Mouse (Mus musculus): ENCODE measurements at regions not wholly inside any gene's neighbourhood (a gene's known extent, or its start where the extent isn't known, plus 50 kb on each side); places are given as distances from the start of the nearest gene placed in this dataset.

- Histone ChIP-seq H3K4me1 (0 out of 2 replicates have a peak, but pooled peaks cover 2% of the 10 kb centered on the region), H3K27me3 (ENCODE audit: low read depth, poor library complexity, severe bottlenecking) (no peaks in the 10 kb centered on the region), H3K36me3 (no peaks in the 10 kb centered on the region), H3K27ac (replicated peaks) (no peak overlapping the region), H3K4me3 (no peak overlapping the region), H3K9me3 (replicated peaks) (no peaks in the 10 kb centered on the region)
- DNase-seq (ENCODE audit: low spot score) = no peak
- WGBS = 79% methylated on average over 1 of the region's 1 CpGs
Observed at GRCm38 (mm10) chr8:87329371-87329770, 143.0 kb downstream of the Cbln1 start.

- 88% methylated on average over 3 of the region's 3 CpGs for WGBS
- no peak overlapping the region for H3K4me3 ChIP-seq
- no peaks in the 10 kb centered on the region for H3K27me3 ChIP-seq (ENCODE audit: low read depth, poor library complexity, severe bottlenecking)
- H3K36me3 ChIP-seq = no peaks in the 10 kb centered on the region
- no peak for DNase-seq (ENCODE audit: low spot score)
- no peaks in the 10 kb centered on the region for H3K9me3 ChIP-seq (replicated peaks)
- no peaks in the 10 kb centered on the region for H3K4me1 ChIP-seq
- no peak overlapping the region for H3K27ac ChIP-seq (replicated peaks)
Observed at GRCm38 (mm10) chr8:87314570-87314969, 157.8 kb downstream of the Cbln1 start.

GRCm38 (mm10) chr8:87311282-87311681, 161.1 kb downstream of the Cbln1 start:
- no peaks in the 10 kb centered on the region for H3K36me3 ChIP-seq
- no peaks in the 10 kb centered on the region for H3K9me3 ChIP-seq (replicated peaks)
- H3K4me3 ChIP-seq = no peak overlapping the region
- H3K4me1 ChIP-seq = no peaks in the 10 kb centered on the region
- WGBS = 89% methylated on average over 7 of the region's 7 CpGs
- no peak overlapping the region for H3K27ac ChIP-seq (replicated peaks)
- DNase-seq (ENCODE audit: low spot score) = no peak
- no peaks in the 10 kb centered on the region for H3K27me3 ChIP-seq (ENCODE audit: low read depth, poor library complexity, severe bottlenecking)

GRCm38 (mm10) chr8:87308311-87308710, 164.1 kb downstream of the Cbln1 start:
- DNase-seq (ENCODE audit: low spot score) = no peak
- 80% methylated on average over 3 of the region's 3 CpGs for WGBS
- peaks cover 3% of the 10 kb centered on the region; the same call in 1 of the 2 replicates for H3K4me1 ChIP-seq

DNA sequence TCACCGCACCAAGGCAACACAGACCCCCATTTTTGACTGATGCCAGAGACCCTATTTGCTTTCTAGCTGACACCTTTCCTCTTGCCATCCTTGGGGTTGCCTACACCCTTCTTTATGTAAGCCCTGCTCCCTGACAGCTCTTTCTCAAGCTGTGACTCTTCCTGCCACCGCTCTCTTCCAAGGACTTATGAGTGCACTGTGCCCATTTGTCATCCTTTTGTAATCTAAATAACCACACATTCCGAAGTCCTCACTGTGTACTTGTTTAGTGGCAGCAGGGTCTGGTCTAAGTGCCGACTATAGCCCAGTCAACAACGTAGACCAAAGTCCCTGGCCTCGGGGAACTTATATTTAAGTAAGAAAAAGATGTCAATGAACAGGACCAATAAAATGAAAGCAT, 167.4 kb downstream of the Cbln1 start:
- DNase-seq (ENCODE audit: low spot score) = no peak
- Histone ChIP-seq H3K36me3 (no peaks in the 10 kb centered on the region), H3K4me3 (no peak overlapping the region), H3K4me1 (peaks cover 10% of the 10 kb centered on the region), H3K9me3 (replicated peaks) (no peaks in the 10 kb centered on the region), H3K27me3 (ENCODE audit: low read depth, poor library complexity, severe bottlenecking) (no peaks in the 10 kb centered on the region), H3K27ac (replicated peaks) (no peak overlapping the region)
- WGBS = 94% methylated on average over 6 of the region's 6 CpGs

More at GRCm38 (mm10) chr8:87308311-87308710, 164.1 kb downstream of the Cbln1 start:
- Histone ChIP-seq H3K4me3 (no peak overlapping the region), H3K36me3 (no peaks in the 10 kb centered on the region), H3K9me3 (replicated peaks) (no peaks in the 10 kb centered on the region), H3K27me3 (ENCODE audit: low read depth, poor library complexity, severe bottlenecking) (no peaks in the 10 kb centered on the region), H3K27ac (replicated peaks) (no peak overlapping the region)

DNA sequence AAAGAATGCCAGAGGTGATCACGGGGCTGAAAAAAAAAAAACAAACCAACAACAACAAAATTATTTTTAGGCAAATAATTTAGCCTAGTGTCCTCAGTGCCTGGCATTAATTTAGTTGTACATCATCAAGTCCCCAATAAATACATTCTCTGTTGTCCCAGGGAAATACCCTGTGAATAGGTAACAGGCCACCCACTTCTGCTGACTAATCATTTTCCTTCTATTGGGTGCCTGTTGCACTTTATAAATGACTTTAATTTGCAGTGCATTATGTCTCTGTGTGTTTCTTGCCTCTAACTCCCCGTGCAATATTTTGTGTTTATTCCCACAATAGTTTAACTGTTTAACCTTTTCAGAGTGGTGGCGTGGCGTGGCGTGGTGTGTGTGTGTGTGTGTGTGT, 168.9 kb downstream of the Cbln1 start:
- H3K27ac ChIP-seq (replicated peaks) = no peak overlapping the region
- H3K36me3 ChIP-seq = no peaks in the 10 kb centered on the region
- DNase-seq (ENCODE audit: low spot score) = no peak
- H3K9me3 ChIP-seq (replicated peaks) = no peaks in the 10 kb centered on the region
- H3K4me1 ChIP-seq = peaks cover 10% of the 10 kb centered on the region
- no peak overlapping the region for H3K4me3 ChIP-seq
- H3K27me3 ChIP-seq (ENCODE audit: low read depth, poor library complexity, severe bottlenecking) = no peaks in the 10 kb centered on the region
- WGBS = 91% methylated on average over 5 of the region's 5 CpGs

DNA sequence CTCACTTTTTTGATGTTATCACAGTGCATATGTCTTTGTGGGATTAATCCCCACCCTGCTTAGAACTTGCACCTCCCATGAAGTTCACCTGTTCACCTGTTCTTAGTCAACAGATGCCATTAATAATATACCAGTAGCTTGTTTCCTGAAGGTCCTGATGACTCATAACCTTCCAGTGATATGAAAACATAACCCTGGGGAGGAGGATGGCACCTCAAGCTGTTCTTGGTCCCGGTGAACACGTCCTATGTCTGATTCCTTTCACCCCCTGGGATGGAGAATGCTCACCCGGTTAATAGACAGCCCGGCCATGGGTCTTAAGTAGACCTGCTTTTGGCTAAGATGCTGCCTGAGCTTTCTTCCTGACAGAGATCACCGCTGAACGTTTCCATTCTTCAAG, 174.6 kb downstream of the Cbln1 start:
- no peak for DNase-seq (ENCODE audit: low spot score)
- H3K9me3 ChIP-seq (replicated peaks) = no peaks in the 10 kb centered on the region
- H3K27ac ChIP-seq (replicated peaks) = no peak overlapping the region
- WGBS = 88% methylated on average over 6 of the region's 6 CpGs
- H3K36me3 ChIP-seq = no peaks in the 10 kb centered on the region
- no peak overlapping the region for H3K4me3 ChIP-seq
- H3K27me3 ChIP-seq (ENCODE audit: low read depth, poor library complexity, severe bottlenecking) = no peaks in the 10 kb centered on the region
- peaks cover 7% of the 10 kb centered on the region for H3K4me1 ChIP-seq

DNA sequence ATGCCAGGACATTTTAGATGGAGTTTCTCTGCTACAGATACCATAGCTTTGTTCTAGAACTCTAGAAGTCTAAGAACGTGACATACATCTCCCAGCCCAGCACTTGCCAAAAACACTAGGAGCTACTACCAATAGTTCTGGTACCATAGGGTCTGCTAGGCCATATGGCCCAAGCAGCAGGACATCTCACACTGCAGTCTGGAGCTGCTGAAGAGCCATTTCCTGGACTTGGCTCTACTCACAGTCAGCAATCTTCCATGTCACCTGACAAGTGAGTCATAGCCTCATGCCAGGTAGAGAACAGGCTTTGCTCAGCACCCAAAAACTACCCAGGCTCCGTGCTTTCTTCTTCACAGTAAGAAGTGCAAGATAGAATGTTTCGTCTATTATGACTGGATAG, 175.1 kb downstream of the Cbln1 start:
- Histone ChIP-seq H3K9me3 (replicated peaks) (no peaks in the 10 kb centered on the region), H3K4me1 (peaks cover 7% of the 10 kb centered on the region), H3K36me3 (no peaks in the 10 kb centered on the region), H3K4me3 (no peak overlapping the region), H3K27me3 (ENCODE audit: low read depth, poor library complexity, severe bottlenecking) (no peaks in the 10 kb centered on the region), H3K27ac (replicated peaks) (no peak overlapping the region)
- DNase-seq (ENCODE audit: low spot score) = no peak
- WGBS = 90% methylated on average over 3 of the region's 3 CpGs

DNA sequence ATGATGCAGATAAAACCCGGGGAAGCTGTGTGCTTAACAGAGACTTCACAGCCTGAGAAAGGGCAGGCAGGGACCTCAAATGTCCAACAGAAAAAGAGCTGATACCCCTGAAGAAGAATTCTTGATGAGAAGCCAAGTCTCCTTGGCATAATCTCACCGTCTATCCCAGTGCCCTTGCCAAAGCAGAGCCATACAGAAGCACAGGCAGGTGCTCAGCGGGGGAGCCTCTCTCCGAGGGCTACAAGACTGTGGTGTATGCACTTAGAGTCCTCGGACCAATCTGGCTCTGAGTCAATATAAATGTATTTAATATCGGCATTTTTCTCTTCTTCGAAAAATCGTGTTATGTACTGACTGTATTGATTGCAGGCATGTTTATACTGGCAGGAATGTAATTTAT, 186.3 kb downstream of the Cbln1 start:
- 87% methylated on average over 8 of the region's 8 CpGs for WGBS
- H3K4me1 ChIP-seq = no peaks in the 10 kb centered on the region
- no peaks in the 10 kb centered on the region for H3K9me3 ChIP-seq (replicated peaks)
- H3K4me3 ChIP-seq = no peak overlapping the region
- DNase-seq (ENCODE audit: low spot score) = no peak
- H3K27me3 ChIP-seq (ENCODE audit: low read depth, poor library complexity, severe bottlenecking) = no peaks in the 10 kb centered on the region
- H3K36me3 ChIP-seq = no peaks in the 10 kb centered on the region
- H3K27ac ChIP-seq (replicated peaks) = no peak overlapping the region

- no peaks in the 10 kb centered on the region for H3K27me3 ChIP-seq (ENCODE audit: low read depth, poor library complexity, severe bottlenecking)
- no peaks in the 10 kb centered on the region for H3K36me3 ChIP-seq
- WGBS = 80% methylated on average over 4 of the region's 4 CpGs
- H3K4me3 ChIP-seq = no peak overlapping the region
- H3K4me1 ChIP-seq = no peaks in the 10 kb centered on the region
- H3K27ac ChIP-seq (replicated peaks) = no peak overlapping the region
- no peak for DNase-seq (ENCODE audit: low spot score)
- H3K9me3 ChIP-seq (replicated peaks) = no peaks in the 10 kb centered on the region
Observed at GRCm38 (mm10) chr8:87284356-87284755, 188.1 kb downstream of the Cbln1 start.

GRCm38 (mm10) chr8:87282511-87282910, 189.9 kb downstream of the Cbln1 start:
- 95% methylated on average over 4 of the region's 4 CpGs for WGBS
- no peaks in the 10 kb centered on the region for H3K4me1 ChIP-seq
- no peaks in the 10 kb centered on the region for H3K27me3 ChIP-seq (ENCODE audit: low read depth, poor library complexity, severe bottlenecking)
- DNase-seq (ENCODE audit: low spot score) = no peak
- no peak overlapping the region for H3K4me3 ChIP-seq
- no peak overlapping the region for H3K27ac ChIP-seq (replicated peaks)
- no peaks in the 10 kb centered on the region for H3K36me3 ChIP-seq
- H3K9me3 ChIP-seq (replicated peaks) = no peaks in the 10 kb centered on the region

GRCm38 (mm10) chr8:87273328-87273727, 199.1 kb downstream of the Cbln1 start:
- Histone ChIP-seq H3K36me3 (no peaks in the 10 kb centered on the region), H3K27ac (replicated peaks) (no peak overlapping the region), H3K4me1 (no peaks in the 10 kb centered on the region), H3K4me3 (no peak overlapping the region), H3K9me3 (replicated peaks) (no peaks in the 10 kb centered on the region), H3K27me3 (ENCODE audit: low read depth, poor library complexity, severe bottlenecking) (peaks cover 6% of the 10 kb centered on the region; the same call in 1 of the 2 replicates)
- 94% methylated on average over 6 of the region's 6 CpGs for WGBS
- no peak for DNase-seq (ENCODE audit: low spot score)

- 80% methylated on average over 3 of the region's 3 CpGs for WGBS
- H3K27ac ChIP-seq (replicated peaks) = no peak overlapping the region
- H3K27me3 ChIP-seq (ENCODE audit: low read depth, poor library complexity, severe bottlenecking) = peaks cover 31% of the 10 kb centered on the region
- H3K4me1 ChIP-seq = peaks cover under 1% of the 10 kb centered on the region
- H3K4me3 ChIP-seq = no peak overlapping the region
- no peaks in the 10 kb centered on the region for H3K9me3 ChIP-seq (replicated peaks)
- no peak for DNase-seq (ENCODE audit: low spot score)
- no peaks in the 10 kb centered on the region for H3K36me3 ChIP-seq
Observed at GRCm38 (mm10) chr8:87270525-87271187, 201.8 kb downstream of the Cbln1 start.

DNA sequence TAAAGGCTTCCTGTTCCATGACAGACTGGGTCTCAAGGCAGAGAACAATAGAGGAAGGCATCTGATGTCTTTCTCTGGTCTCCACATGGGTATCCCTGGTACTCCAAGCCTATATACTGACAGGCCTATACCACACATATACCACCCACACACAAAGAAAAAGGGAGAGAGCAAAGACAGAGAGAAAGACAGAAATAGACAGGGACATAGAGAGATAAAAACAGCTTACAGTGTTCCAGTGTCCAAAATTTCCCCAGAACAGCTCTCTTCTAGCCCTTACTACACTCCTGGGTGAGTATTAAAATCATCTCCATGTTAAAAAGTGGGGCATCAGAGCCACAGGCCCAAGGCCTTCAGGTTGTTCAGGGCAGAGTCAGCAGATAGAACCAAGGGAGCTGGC, 204.2 kb downstream of the Cbln1 start:
- no peaks in the 10 kb centered on the region for H3K36me3 ChIP-seq
- H3K27me3 ChIP-seq (ENCODE audit: low read depth, poor library complexity, severe bottlenecking) = peaks cover 35% of the 10 kb centered on the region
- no peak overlapping the region for H3K27ac ChIP-seq (replicated peaks)
- H3K4me1 ChIP-seq = peaks cover 12% of the 10 kb centered on the region
- no peaks in the 10 kb centered on the region for H3K9me3 ChIP-seq (replicated peaks)
- no peak overlapping the region for H3K4me3 ChIP-seq
- no peak for DNase-seq (ENCODE audit: low spot score)

Data from midbrain, embryonic 10.5 days (tissue).